Mouse (Mus musculus) ES-Bruce4 (cell line): Measurements from ENCODE around the gene Abcf2.

ENCODE experiments used
- CTCF ChIP-seq: IDR thresholded peaks from one replicate; pipeline ENCODE4 v1.8.1; 2011; ENCODE audit warnings: low read depth, low read length
- EP300 ChIP-seq: IDR thresholded peaks from 2 replicates; pipeline ENCODE4 v1.6.1; 2011; ENCODE audit warnings: low read depth, low read length; ENCODE audit not compliant: insufficient read depth
- POLR2A ChIP-seq: IDR thresholded peaks from one replicate; pipeline ENCODE4 v1.8.1; 2011; ENCODE audit warnings: low read length; ENCODE audit not compliant: insufficient read depth

- no peak for TF ChIP-seq CTCF
- no peak for TF ChIP-seq POLR2A
- TF ChIP-seq EP300: no peak
Observed at GRCm38 (mm10) chr5:24576801-24577182, 475 bp downstream of the Abcf2 start.
